Mouse (Mus musculus) lung, embryonic 16.5 days (tissue): ENCODE measurements around the gene Rmi1. TPM values are rescaled to one million over a fixed set of nuclear protein-coding genes. Genes with fewer than 3 reads are reported as not detected.

Experiments
- ATAC-seq: fragments of 200-750 bp; cut with Nextera tagmentation; 2 replicates; pipeline ENCODE4 v1.8.0; 2017; ENCODE audit warnings: low read depth, mild to moderate bottlenecking, moderate library complexity
- H3K27ac ChIP-seq: fragments of 300-500 bp; sonication (generic); 2 replicates; pipeline ENCODE4 v1.5.1; 2014; ENCODE audit warnings: mild to moderate bottlenecking, control low read depth, low read length
- H3K27me3 ChIP-seq: fragments of 300-500 bp; sonication (generic); 2 replicates; pipeline ENCODE4 v1.6.1; 2014; ENCODE audit warnings: low read depth, low read length, mixed read lengths; ENCODE audit not compliant: control insufficient read depth, insufficient read depth
- H3K36me3 ChIP-seq: fragments of 300-500 bp; sonication (generic); 2 replicates; pipeline ENCODE4 v1.6.1; 2014; ENCODE audit warnings: low read length; ENCODE audit not compliant: control insufficient read depth, insufficient read depth
- H3K4me1 ChIP-seq: fragments of 300-500 bp; sonication (generic); replicated peaks from 2 replicates; pipeline ENCODE4 v1.6.1; 2014; ENCODE audit warnings: low read length, mixed read lengths; ENCODE audit not compliant: control insufficient read depth, insufficient read depth
- H3K4me2 ChIP-seq: fragments of 300-500 bp; sonication (generic); 2 replicates; pipeline ENCODE4 v1.6.1; 2014; ENCODE audit warnings: low read depth, low read length, control low read depth
- H3K4me3 ChIP-seq: fragments of 300-500 bp; sonication (generic); 2 replicates; pipeline ENCODE4 v1.5.1; 2014; ENCODE audit warnings: mild to moderate bottlenecking, low read length, control low read depth
- H3K9ac ChIP-seq: fragments of 300-500 bp; sonication (generic); 2 replicates; pipeline ENCODE4 v1.6.1; 2014; ENCODE audit warnings: low read length, control low read depth
- H3K9me3 ChIP-seq: fragments of 300-500 bp; sonication (generic); 2 replicates; pipeline ENCODE4 v1.6.1; 2016; ENCODE audit warnings: low read length; ENCODE audit not compliant: control insufficient read depth
- WGBS: fragments of 180-500 bp; shearing (Covaris S2); extraction: QIAGEN DNeasy Blood & Tissue Kit; methylation state at CpG from one replicate; pipeline ENCODE4 v1.1.7; 2014; 5-methylcytosine and 5-hydroxymethylcytosine counted together
- polyA plus RNA-seq: library from polyadenylated mRNA; unstranded; fragments of >200 nt; fragmentation: Nextera tagmentation; extraction: Ambion mirVana; gene quantifications from 2 replicates; pipeline ENCODE4 v1.2.1, GENCODE M21; 2015

The Rmi1 gene
- polyA plus RNA-seq, 1 experiment from 2014 or later = 27.0 TPM

- no peak overlapping the region for H3K27ac ChIP-seq
- H3K9me3 ChIP-seq = no peaks in the 10 kb centered on the region
- no peaks in the 10 kb centered on the region for H3K27me3 ChIP-seq
- 78% methylated on average over 4 of the region's 4 CpGs for WGBS
- no peak for ATAC-seq
- no peak overlapping the region for H3K4me2 ChIP-seq
- peaks cover 5% of the 10 kb centered on the region for H3K4me1 ChIP-seq
- no peak overlapping the region for H3K4me3 ChIP-seq
- no peak overlapping the region for H3K9ac ChIP-seq
- no peaks in the 10 kb centered on the region for H3K36me3 ChIP-seq
Measured at GRCm38 (mm10) chr13:58418656-58419055, 16.6 kb downstream of the Rmi1 start.

GRCm38 (mm10) chr13:58419266-58419665 is 17.2 kb downstream of the Rmi1 start:
- Histone ChIP-seq H3K4me3 (no peak overlapping the region), H3K36me3 (no peaks in the 10 kb centered on the region), H3K27me3 (no peaks in the 10 kb centered on the region), H3K4me1 (peaks cover 6% of the 10 kb centered on the region), H3K4me2 (no peak overlapping the region), H3K9ac (no peak overlapping the region), H3K9me3 (no peaks in the 10 kb centered on the region), H3K27ac (no peak overlapping the region)
- ATAC-seq = no peak
- 82% methylated on average over 1 of the region's 1 CpGs for WGBS

DNA sequence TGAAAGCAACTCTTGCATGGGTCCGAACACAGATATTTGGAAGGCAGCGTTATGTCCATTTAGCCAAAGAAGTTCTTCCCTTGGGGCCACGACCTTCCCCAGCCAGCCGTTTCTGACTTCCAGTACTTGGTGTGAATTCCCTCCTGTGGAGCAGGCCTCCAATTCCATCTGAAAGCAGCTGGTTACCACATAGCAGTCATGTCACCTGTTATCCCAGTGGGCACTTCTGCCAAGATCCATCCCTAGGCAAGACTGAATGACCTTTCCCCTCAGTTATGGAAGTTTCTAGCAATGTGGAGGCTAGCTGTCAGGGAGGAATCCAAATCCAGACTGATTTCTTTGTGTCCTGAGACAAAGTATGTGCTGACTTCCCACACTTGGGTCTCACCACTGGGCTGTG is 19.0 kb downstream of the Rmi1 start:
- Histone ChIP-seq H3K4me3 (no peak overlapping the region), H3K4me1 (peaks cover 6% of the 10 kb centered on the region), H3K27ac (no peak overlapping the region), H3K4me2 (no peak overlapping the region), H3K27me3 (no peaks in the 10 kb centered on the region), H3K9me3 (no peaks in the 10 kb centered on the region), H3K36me3 (no peaks in the 10 kb centered on the region), H3K9ac (no peak overlapping the region)
- ATAC-seq = no peak
- WGBS = 77% methylated on average over 4 of the region's 4 CpGs

DNA sequence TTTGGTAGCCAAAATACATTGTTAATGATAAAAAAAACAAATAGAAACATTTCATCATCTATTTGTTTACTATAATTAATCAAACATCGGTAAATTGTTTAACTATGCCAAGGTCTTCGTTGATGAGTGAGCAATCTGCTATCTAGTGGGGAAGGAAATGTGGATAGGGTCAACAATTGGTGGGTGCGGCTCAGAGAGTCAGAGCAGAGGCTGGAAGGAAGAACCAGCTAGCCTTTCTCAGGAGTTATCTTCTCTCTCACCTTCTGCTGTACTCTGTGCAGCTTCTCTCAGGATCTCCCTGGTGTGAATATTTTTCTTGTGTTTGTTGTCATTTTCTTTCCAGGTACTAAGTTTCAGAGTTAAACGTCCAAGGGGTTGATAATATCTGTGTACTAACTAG is 20.2 kb downstream of the Rmi1 start:
- 55% methylated on average over 4 of the region's 4 CpGs for WGBS
- Histone ChIP-seq H3K9me3 (no peaks in the 10 kb centered on the region), H3K4me1 (peaks cover 6% of the 10 kb centered on the region), H3K36me3 (no peaks in the 10 kb centered on the region), H3K9ac (no peak overlapping the region), H3K27me3 (no peaks in the 10 kb centered on the region), H3K4me3 (no peak overlapping the region), H3K27ac (no peak overlapping the region), H3K4me2 (no peak overlapping the region)
- no peak for ATAC-seq

DNA sequence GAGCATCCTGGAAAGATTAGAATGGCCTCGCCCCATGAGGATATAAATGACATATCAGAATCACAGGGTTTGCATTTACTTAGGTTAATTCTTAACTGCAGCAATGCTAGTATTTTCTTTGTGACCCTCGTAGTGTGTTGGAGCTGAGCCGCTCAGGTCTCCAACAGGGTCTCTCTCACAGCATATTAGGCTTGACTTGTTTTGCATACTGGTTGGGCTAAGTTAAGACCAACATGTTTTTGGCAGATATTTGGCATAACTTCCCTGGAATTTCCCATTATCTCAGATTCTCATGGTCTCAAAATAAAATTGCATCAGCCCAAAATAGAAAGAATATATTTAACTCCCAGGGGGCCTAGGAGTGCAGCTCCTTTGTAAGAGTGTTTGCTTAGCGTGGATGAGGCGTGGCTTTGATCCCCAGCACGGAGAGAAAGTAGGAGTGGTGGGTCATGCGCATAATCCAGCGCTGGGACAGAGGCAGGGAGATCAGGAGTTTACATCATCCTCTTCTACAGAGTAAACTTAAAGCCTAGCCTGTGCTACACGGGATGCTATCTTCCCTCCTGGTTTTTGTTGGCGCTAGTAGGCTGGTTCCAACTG is 21.1 kb downstream of the Rmi1 start:
- Histone ChIP-seq H3K27ac (peak overlapping the region; percentile 58), H3K27me3 (no peaks in the 10 kb centered on the region), H3K36me3 (no peaks in the 10 kb centered on the region), H3K4me3 (no peak overlapping the region), H3K4me2 (0 out of 2 replicates have a peak overlapping the region, but pooled peaks have one; percentile 9), H3K9ac (no peak overlapping the region), H3K4me1 (peaks cover 6% of the 10 kb centered on the region), H3K9me3 (no peaks in the 10 kb centered on the region)
- WGBS = 21% methylated on average over 10 of the region's 10 CpGs
- ATAC-seq = peak; percentile 90

GRCm38 (mm10) chr13:58439716-58440115 is 37.7 kb downstream of the Rmi1 start:
- WGBS = 56% methylated on average over 2 of the region's 2 CpGs
- Histone ChIP-seq H3K9ac (no peak overlapping the region), H3K4me3 (no peak overlapping the region), H3K4me1 (no peaks in the 10 kb centered on the region; the same call in 1 of the 2 replicates), H3K27ac (no peak overlapping the region), H3K9me3 (no peaks in the 10 kb centered on the region), H3K36me3 (no peaks in the 10 kb centered on the region), H3K4me2 (no peak overlapping the region), H3K27me3 (no peaks in the 10 kb centered on the region; the same call in 1 of the 2 replicates)
- no peak for ATAC-seq

DNA sequence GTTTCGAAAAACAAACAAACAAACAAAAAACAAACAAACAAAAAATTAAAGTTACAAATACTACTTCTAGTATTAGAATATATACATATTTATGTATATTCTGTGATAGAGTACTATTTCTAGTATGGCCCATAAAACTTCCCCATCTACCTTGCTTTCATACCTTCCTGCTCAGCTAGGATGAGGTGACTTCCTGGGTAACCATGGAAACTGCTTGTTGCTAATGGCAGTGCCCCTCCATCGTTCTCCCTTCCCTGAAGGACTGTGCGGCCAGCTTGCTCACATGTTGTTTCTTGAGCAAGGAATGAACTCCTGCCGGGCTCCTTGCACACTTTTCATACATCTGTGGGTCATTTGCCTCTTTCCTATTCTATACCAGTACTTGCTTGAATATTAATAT is 41.3 kb downstream of the Rmi1 start:
- H3K9me3 ChIP-seq = no peaks in the 10 kb centered on the region
- ATAC-seq = no peak
- H3K4me1 ChIP-seq = no peaks in the 10 kb centered on the region; the same call in 1 of the 2 replicates
- H3K27ac ChIP-seq = no peak overlapping the region
- H3K36me3 ChIP-seq = no peaks in the 10 kb centered on the region
- H3K27me3 ChIP-seq = no peaks in the 10 kb centered on the region; the same call in 1 of the 2 replicates
- no peak overlapping the region for H3K4me3 ChIP-seq
- WGBS = 58% methylated on average over 4 of the region's 4 CpGs
- H3K9ac ChIP-seq = no peak overlapping the region
- no peak overlapping the region for H3K4me2 ChIP-seq

DNA sequence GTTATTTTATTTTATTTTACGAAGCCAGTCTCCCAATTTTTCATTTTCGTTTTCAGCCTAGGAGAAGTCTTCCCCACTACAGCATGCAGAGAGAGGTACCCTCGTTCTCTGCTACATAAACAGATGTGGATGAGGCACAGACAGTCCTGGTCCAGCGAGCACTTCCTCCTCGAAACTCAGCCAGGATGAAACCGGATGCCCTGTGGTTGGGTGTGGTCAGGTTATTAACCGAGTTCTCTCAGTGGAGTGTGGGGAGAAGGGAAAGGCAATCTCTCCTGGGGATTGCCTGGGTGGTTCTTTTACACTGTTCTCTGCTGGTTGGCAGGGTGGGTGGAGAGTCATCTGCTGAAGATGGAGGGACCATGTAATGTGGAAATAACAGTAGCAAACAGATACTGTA is 41.7 kb downstream of the Rmi1 start:
- H3K4me2 ChIP-seq = no peak overlapping the region
- H3K4me3 ChIP-seq = no peak overlapping the region
- H3K9me3 ChIP-seq = no peaks in the 10 kb centered on the region
- ATAC-seq = no peak
- no peak overlapping the region for H3K9ac ChIP-seq
- H3K27me3 ChIP-seq = no peaks in the 10 kb centered on the region; the same call in 1 of the 2 replicates
- 32% methylated on average over 7 of the region's 7 CpGs for WGBS
- no peaks in the 10 kb centered on the region; the same call in 1 of the 2 replicates for H3K4me1 ChIP-seq
- no peak overlapping the region for H3K27ac ChIP-seq
- H3K36me3 ChIP-seq = no peaks in the 10 kb centered on the region

DNA sequence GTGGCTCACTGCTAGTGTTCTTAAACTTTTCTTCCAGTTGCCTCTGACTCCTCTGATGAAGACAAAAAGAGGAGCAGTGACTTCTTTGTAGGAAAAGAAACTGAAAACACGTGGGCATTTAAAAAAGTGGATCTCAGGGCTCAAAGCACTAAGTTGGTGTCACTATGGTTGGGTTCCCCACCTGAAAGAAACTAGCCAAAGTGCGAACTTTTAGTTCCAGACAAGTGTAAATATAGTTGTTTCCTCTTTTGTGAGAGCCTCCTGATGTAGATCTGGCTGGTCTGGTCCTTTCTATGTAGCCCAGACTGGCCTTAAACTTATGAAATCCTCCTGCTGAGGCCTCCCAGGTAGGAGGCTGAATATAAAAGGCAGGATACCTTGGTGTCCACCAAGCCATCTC is 44.5 kb downstream of the Rmi1 start:
- no peak overlapping the region for H3K4me2 ChIP-seq
- 69% methylated on average over 2 of the region's 2 CpGs for WGBS
- H3K27me3 ChIP-seq = no peaks in the 10 kb centered on the region; the same call in 1 of the 2 replicates
- no peaks in the 10 kb centered on the region; the same call in 1 of the 2 replicates for H3K4me1 ChIP-seq
- no peak overlapping the region for H3K27ac ChIP-seq
- H3K4me3 ChIP-seq = no peak overlapping the region
- no peak overlapping the region for H3K9ac ChIP-seq
- H3K9me3 ChIP-seq = no peaks in the 10 kb centered on the region
- H3K36me3 ChIP-seq = no peaks in the 10 kb centered on the region
- ATAC-seq = no peak
